ENCODE assay signal across 8 mouse cellular contexts in genomic region chr16:44139536-44140185, GRCm38 (mm10). TPM values are rescaled to one million over a fixed set of nuclear protein-coding genes. Genes with fewer than 3 reads are reported as not detected.
DNase-seq lines count a peak whose midpoint lies in the region; ATAC-seq and TF ChIP-seq lines count a peak whose summit lies in the region.

Gene Atp6v1a (minus strand): TSS chr16:44139705.
Gene Naa50 (plus strand): TSS chr16:44139830.

- 0% methylated on average over 66 of the region's 71 CpGs for WGBS in forebrain, embryonic 16.5 days

- H3K27me3 ChIP-seq in G1E (ENCODE audit: insufficient read depth, low read length): no peaks in the 10 kb centered on the region
- H3K27me3 ChIP-seq in forebrain, embryonic 16.5 days (replicated peaks; ENCODE audit: control insufficient read depth, insufficient read depth, low read length): no peaks in the 10 kb centered on the region

- H3K4me1 ChIP-seq in G1E (ENCODE audit: insufficient read depth, low read depth, low read length): peaks cover 37% of the 10 kb centered on the region
- H3K4me1 ChIP-seq in forebrain, embryonic 16.5 days (replicated peaks; ENCODE audit: control insufficient read depth, insufficient read depth, low read length): peaks cover 15% of the 10 kb centered on the region

- TF ChIP-seq CTCF in G1E (IDR thresholded peaks at IDR 0.05; ENCODE audit: low read depth, low read length): no peak

- peak within 1 kb of the TSS; percentile 88 for H3K9ac ChIP-seq in forebrain, embryonic 16.5 days (replicated peaks; ENCODE audit: low read depth, low read length)

- H3K4me3 ChIP-seq in G1E (ENCODE audit: low read depth, low read length): peak within 1 kb of the TSS; percentile 99
- peak within 1 kb of the TSS; percentile 88 for H3K4me3 ChIP-seq in forebrain, embryonic 16.5 days (replicated peaks; ENCODE audit: low read length)

- peaks cover 5% of the 10 kb centered on the region for H3K36me3 ChIP-seq in G1E (replicated peaks)
- H3K36me3 ChIP-seq in forebrain, embryonic 16.5 days (ENCODE audit: control insufficient read depth, insufficient read depth): no peaks in the 10 kb centered on the region

- peak; percentile 73 for DNase-seq in G1E (ENCODE audit: low spot score)
- DNase-seq in cerebellum, adult 18-20 months: peak; percentile 85 to 94
- peak; percentile 95 for DNase-seq in heart, postnatal 4 days
- DNase-seq in layer of hippocampus, postnatal 10 days (ENCODE audit: low spot score in 2 of 2): peak; percentile 92 to 95
- DNase-seq in lung, postnatal 10 days: peak; percentile 93
- DNase-seq in ovary, postnatal 36 days (ENCODE audit: low spot score): peak; percentile 96
- DNase-seq in thymus, postnatal 25 days: peak; percentile 93

- ATAC-seq in G1E (ENCODE audit: extremely low read depth, insufficient number of reproducible peaks, low FRiP score, poor library complexity, severe bottlenecking): peak; percentile 36; the same call in 1 of the 2 replicates
- peak; percentile 89 for ATAC-seq in forebrain, embryonic 16.5 days

- peak within 1 kb of the TSS; percentile 66 for H3K4me2 ChIP-seq in forebrain, embryonic 16.5 days (ENCODE audit: low read length)

- no peaks in the 10 kb centered on the region for H3K9me3 ChIP-seq in G1E (replicated peaks)
- H3K9me3 ChIP-seq in forebrain, embryonic 16.5 days (ENCODE audit: control insufficient read depth, low read length): no peaks in the 10 kb centered on the region

- H3K27ac ChIP-seq in forebrain, embryonic 16.5 days (ENCODE audit: low read length): peak within 1 kb of the TSS; percentile 98

RNA-seq across cellular contexts. Expression of gene Atp6v1a, which starts in this region (rescaled TPM):
- total RNA-seq in G1E (2014; fragmentation: Nextera tagmentation) (57.4 and 62.7 TPM in 2 replicates), G1E (2017) (158 and 174 TPM in 2 replicates)
- 1.6 and 2.7 TPM in 2 replicates for polyA plus RNA-seq in G1E (2012)
- polyA plus RNA-seq in forebrain, embryonic 16.5 days (2015; fragmentation: Nextera tagmentation; extraction: Ambion mirVana): 120 and 122 TPM in 2 replicates
- 10 to 100 TPM; 49.8 to 52.8 TPM for total RNA-seq in heart, postnatal 4 days (2021)
- 100 to 1,000 TPM; 360 to 444 TPM for total RNA-seq in layer of hippocampus, postnatal 10 days (2021)

RNA-seq across cellular contexts. Expression of gene Naa50, which starts in this region (rescaled TPM):
- total RNA-seq in G1E (2014; fragmentation: Nextera tagmentation): 171 and 207 TPM in 2 replicates
- 73.3 and 89.8 TPM in 2 replicates for total RNA-seq in G1E (2017)
- 44.5 and 57.3 TPM in 2 replicates for polyA plus RNA-seq in G1E (2012)
- polyA plus RNA-seq in forebrain, embryonic 16.5 days (2015; fragmentation: Nextera tagmentation; extraction: Ambion mirVana): 80.5 and 90.1 TPM in 2 replicates
- total RNA-seq in heart, postnatal 4 days (2021): 100 to 1,000 TPM in 1 of 2 experiments, 10 to 100 TPM in 1; 96.8 to 100 TPM
- 10 to 100 TPM; 53.4 to 54.8 TPM for total RNA-seq in layer of hippocampus, postnatal 10 days (2021)

Comparison
In these comparisons a context has a peak if more than half of its experiments do, and no peak if none do; other contexts are left out.
1. Peak in every context shown above with its lines: DNase-seq, ATAC-seq, H3K4me3 ChIP-seq and H3K27ac ChIP-seq.
2. RNA of gene Atp6v1a (polyA plus RNA-seq): 120 to 122 TPM in forebrain, embryonic 16.5 days; 1.6 to 2.7 TPM in G1E; every median in the first group is over 10 times any median in the second.